Mouse (Mus musculus) gastrocnemius, postnatal 10 days (tissue): ENCODE measurements around the gene Snx7. TPM values are rescaled to one million over a fixed set of nuclear protein-coding genes. Genes with fewer than 3 reads are reported as not detected.

Source experiments
- DNase-seq: peaks from one replicate; pipeline ENCODE4 v3.0.0; 2021; ENCODE audit warnings: mixed read lengths
- microRNA-seq, 2 experiments: library from miRNA; unstranded; fragments of <30 nt; microRNA quantifications; one replicate each; pipeline ENCODE4 v1.2.0; 2021
- total RNA-seq, 2 experiments: library from RNA; stranded (reverse); gene quantifications; 2 replicates each; pipeline ENCODE4 v1.2.3; 2021

Gene Snx7
- total RNA-seq, 2 experiments from 2014 or later = 7.2 to 9.0 TPM

- DNase-seq = no peak
Measured at GRCm38 (mm10) chr3:117817635-117818034, 51.1 kb downstream of the Snx7 start.

GRCm38 (mm10) chr3:117814218-117814617, 54.5 kb downstream of the Snx7 start:
- DNase-seq = no peak

GRCm38 (mm10) chr3:117812135-117812534, 56.6 kb downstream of the Snx7 start:
- DNase-seq = no peak

GRCm38 (mm10) chr3:117805782-117806181, 63.0 kb downstream of the Snx7 start:
- no peak for DNase-seq

- DNase-seq = no peak
Measured at GRCm38 (mm10) chr3:117794501-117794900, 74.2 kb downstream of the Snx7 start.

GRCm38 (mm10) chr3:117791951-117792350, 76.8 kb downstream of the Snx7 start:
- no peak for DNase-seq

GRCm38 (mm10) chr3:117791273-117791672, 77.5 kb downstream of the Snx7 start:
- no peak for DNase-seq

- no peak for DNase-seq
Measured at GRCm38 (mm10) chr3:117788800-117789693, 79.7 kb downstream of the Snx7 start.

GRCm38 (mm10) chr3:117787247-117787646, 81.5 kb downstream of the Snx7 start:
- DNase-seq = no peak

- no peak for DNase-seq
Measured at GRCm38 (mm10) chr3:117752151-117752757, 116.5 kb downstream of the Snx7 start.

GRCm38 (mm10) chr3:117751665-117752064, 117.1 kb downstream of the Snx7 start:
- DNase-seq = no peak

- DNase-seq = no peak
Measured at GRCm38 (mm10) chr3:117749256-117749655, 119.5 kb downstream of the Snx7 start.

- DNase-seq = no peak
Measured at GRCm38 (mm10) chr3:117739760-117740159, 129.0 kb downstream of the Snx7 start.

GRCm38 (mm10) chr3:117732661-117733060, 136.1 kb downstream of the Snx7 start:
- DNase-seq = no peak

Small RNA genes within 50 kb of the gene (microRNA-seq; reads per million reads assigned to microRNA genes)
- 0 reads per million in 2 experiments for gene Gm24811
